Mouse (Mus musculus) hindbrain, postnatal 0 days (tissue): ENCODE data around the gene Gpt2. TPM values are rescaled to one million over a fixed set of nuclear protein-coding genes. Genes with fewer than 3 reads are reported as not detected.
A peak's percentile ranks its signal among the peaks of the same experiment; 100 is the strongest.

ENCODE experiments used
- ATAC-seq: fragments of 200-750 bp; cut with Nextera tagmentation; 2 replicates; pipeline ENCODE4 v1.8.0; 2017; ENCODE audit warnings: mild to moderate bottlenecking, moderate TSS enrichment, moderate library complexity
- DNase-seq: peaks from one replicate; pipeline ENCODE4 v3.0.0-alpha.2; 2015; ENCODE audit warnings: low spot score
- H3K27ac ChIP-seq: fragments of 300-500 bp; sonication (generic); 2 replicates; pipeline ENCODE4 v1.5.1; 2014; ENCODE audit warnings: mild to moderate bottlenecking
- H3K27me3 ChIP-seq: fragments of 300-500 bp; sonication (generic); 2 replicates; pipeline ENCODE4 v1.6.1; 2014; ENCODE audit warnings: low read length, mixed read lengths; ENCODE audit not compliant: insufficient read depth
- H3K36me3 ChIP-seq: fragments of 300-500 bp; sonication (generic); 2 replicates; pipeline ENCODE4 v1.6.1; 2014; ENCODE audit warnings: low read length, mixed read lengths; ENCODE audit not compliant: insufficient read depth
- H3K4me1 ChIP-seq: fragments of 300-500 bp; sonication (generic); 2 replicates; pipeline ENCODE4 v1.6.1; 2014; ENCODE audit warnings: antibody characterized with exemption, low read length, mixed read lengths; ENCODE audit not compliant: insufficient read depth
- H3K4me2 ChIP-seq: fragments of 300-500 bp; sonication (generic); 2 replicates; pipeline ENCODE4 v1.6.1; 2014; ENCODE audit warnings: low read depth, mild to moderate bottlenecking, low read length, moderate library complexity, mixed read lengths
- H3K4me3 ChIP-seq: fragments of 300-500 bp; sonication (generic); 2 replicates; pipeline ENCODE4 v1.5.1; 2014; ENCODE audit warnings: low read length
- H3K9ac ChIP-seq: fragments of 300-500 bp; sonication (generic); replicated peaks from 2 replicates; pipeline ENCODE4 v1.6.1; 2014; ENCODE audit warnings: mild to moderate bottlenecking, low read length, moderate library complexity, mixed read lengths
- H3K9me3 ChIP-seq: fragments of 300-500 bp; sonication (generic); 2 replicates; pipeline ENCODE4 v1.6.1; 2016; ENCODE audit warnings: low read length, mixed read lengths
- CTCF ChIP-seq: IDR thresholded peaks from 2 replicates; pipeline ENCODE4 v1.5.1; 2016; ENCODE audit warnings: antibody characterized with exemption, control low read depth, low read depth
- WGBS: fragments of 180-500 bp; shearing (Covaris S2); extraction: QIAGEN DNeasy Blood & Tissue Kit; methylation state at CpG from one replicate; pipeline ENCODE4 v1.1.7; 2014; 5-methylcytosine and 5-hydroxymethylcytosine counted together
- polyA plus RNA-seq: library from polyadenylated mRNA; unstranded; fragments of >200 nt; fragmentation: Nextera tagmentation; extraction: Ambion mirVana; gene quantifications from 2 replicates; pipeline ENCODE4 v1.2.1, GENCODE M21; 2015
- total RNA-seq: library from RNA; depleted of rRNA; stranded (reverse); fragments of >200 nt; gene quantifications from 2 replicates; pipeline ENCODE4 v1.2.3, GENCODE M21; 2014

Gene Gpt2
- total and polyA plus RNA-seq, 2 experiments from 2014 or later = 43.2 to 99.4 TPM

- no peak overlapping the region for H3K4me3 ChIP-seq
- no peak for DNase-seq
- ATAC-seq = no peak
- peaks cover 56% of the 10 kb centered on the region for H3K36me3 ChIP-seq
- TF ChIP-seq CTCF = no peak
- H3K27ac ChIP-seq = no peak overlapping the region
- H3K9me3 ChIP-seq = no peaks in the 10 kb centered on the region
- H3K9ac ChIP-seq = no peak overlapping the region
- peaks cover 11% of the 10 kb centered on the region; the same call in 1 of the 2 replicates for H3K4me1 ChIP-seq
- no peak overlapping the region for H3K4me2 ChIP-seq
- 81% methylated on average over 6 of the region's 6 CpGs for WGBS
- no peaks in the 10 kb centered on the region for H3K27me3 ChIP-seq
These were observed 12.3 kb downstream of the Gpt2 start for GRCm38 (mm10) chr8:85504704-85505103.

GRCm38 (mm10) chr8:85506620-85507019 lies 14.2 kb downstream of the Gpt2 start:
- Histone ChIP-seq H3K9me3 (no peaks in the 10 kb centered on the region), H3K4me3 (no peak overlapping the region), H3K36me3 (peaks cover 74% of the 10 kb centered on the region), H3K4me2 (no peak overlapping the region), H3K9ac (no peak overlapping the region), H3K4me1 (peaks cover 5% of the 10 kb centered on the region; the same call in 1 of the 2 replicates), H3K27me3 (no peaks in the 10 kb centered on the region), H3K27ac (no peak overlapping the region)
- DNase-seq (no peak), ATAC-seq (no peak)
- TF ChIP-seq CTCF = no peak
- WGBS = 64% methylated on average over 4 of the region's 4 CpGs

GRCm38 (mm10) chr8:85508661-85509060 lies 16.3 kb downstream of the Gpt2 start:
- ATAC-seq (no peak), DNase-seq (no peak)
- Histone ChIP-seq H3K4me3 (no peak overlapping the region), H3K27me3 (no peaks in the 10 kb centered on the region), H3K27ac (no peak overlapping the region), H3K4me1 (no peaks in the 10 kb centered on the region), H3K4me2 (no peak overlapping the region), H3K9me3 (no peaks in the 10 kb centered on the region), H3K9ac (no peak overlapping the region), H3K36me3 (peaks cover 82% of the 10 kb centered on the region)
- TF ChIP-seq CTCF = peak; percentile 24; the same call in 1 of the 2 replicates
- 87% methylated on average over 4 of the region's 4 CpGs for WGBS

- H3K36me3 ChIP-seq = peaks cover 82% of the 10 kb centered on the region
- H3K27ac ChIP-seq = peak overlapping the region; percentile 58; the same call in 1 of the 2 replicates
- H3K9me3 ChIP-seq = no peaks in the 10 kb centered on the region
- DNase-seq (no peak), ATAC-seq (no peak)
- no peak for TF ChIP-seq CTCF
- H3K9ac ChIP-seq = no peak overlapping the region
- WGBS = 83% methylated on average over 8 of the region's 8 CpGs
- no peak overlapping the region for H3K4me3 ChIP-seq
- no peak overlapping the region for H3K4me2 ChIP-seq
- H3K4me1 ChIP-seq = no peaks in the 10 kb centered on the region
- H3K27me3 ChIP-seq = no peaks in the 10 kb centered on the region
These were observed 19.9 kb downstream of the Gpt2 start for GRCm38 (mm10) chr8:85512234-85512633.

GRCm38 (mm10) chr8:85513283-85513682 lies 20.9 kb downstream of the Gpt2 start:
- H3K4me2 ChIP-seq = no peak overlapping the region
- no peak overlapping the region for H3K9ac ChIP-seq
- H3K9me3 ChIP-seq = no peaks in the 10 kb centered on the region
- H3K27me3 ChIP-seq = no peaks in the 10 kb centered on the region
- TF ChIP-seq CTCF = no peak
- no peak overlapping the region for H3K4me3 ChIP-seq
- DNase-seq (no peak), ATAC-seq (0 out of 2 replicates have a peak, but pooled peaks have one; percentile 47)
- H3K27ac ChIP-seq = peak overlapping the region; percentile 58; the same call in 1 of the 2 replicates
- peaks cover 84% of the 10 kb centered on the region for H3K36me3 ChIP-seq
- H3K4me1 ChIP-seq = no peaks in the 10 kb centered on the region
- WGBS = 62% methylated on average over 4 of the region's 4 CpGs

- Histone ChIP-seq H3K27me3 (no peaks in the 10 kb centered on the region), H3K4me2 (no peak overlapping the region), H3K36me3 (peaks cover 75% of the 10 kb centered on the region), H3K4me3 (no peak overlapping the region), H3K9me3 (no peaks in the 10 kb centered on the region), H3K4me1 (no peaks in the 10 kb centered on the region), H3K27ac (no peak overlapping the region), H3K9ac (no peak overlapping the region)
- TF ChIP-seq CTCF = no peak
- 67% methylated on average over 7 of the region's 7 CpGs for WGBS
- ATAC-seq (no peak), DNase-seq (no peak)
These were observed 23.0 kb downstream of the Gpt2 start for GRCm38 (mm10) chr8:85515391-85515790.

- no peak overlapping the region for H3K9ac ChIP-seq
- H3K27me3 ChIP-seq = no peaks in the 10 kb centered on the region
- WGBS = 70% methylated on average over 4 of the region's 4 CpGs
- no peak overlapping the region for H3K27ac ChIP-seq
- no peaks in the 10 kb centered on the region for H3K4me1 ChIP-seq
- ATAC-seq (no peak), DNase-seq (no peak)
- no peak overlapping the region for H3K4me2 ChIP-seq
- no peak for TF ChIP-seq CTCF
- H3K9me3 ChIP-seq = no peaks in the 10 kb centered on the region
- peaks cover 78% of the 10 kb centered on the region for H3K36me3 ChIP-seq
- no peak overlapping the region for H3K4me3 ChIP-seq
These were observed 25.0 kb downstream of the Gpt2 start for GRCm38 (mm10) chr8:85517336-85517735.
